Mouse (Mus musculus) lung, postnatal 25 days (tissue): ENCODE measurements around the gene Olfr1394.
"Not testable (repeated sequence)": the region's sequence is repeated elsewhere in the genome, so short reads cannot be mapped to it uniquely, and the experiment has no call there.

Experiments used
- DNase-seq: peaks from one replicate; pipeline ENCODE4 v3.0.0; 2022; ENCODE audit warnings: low spot score

The Olfr1394 gene

DNA sequence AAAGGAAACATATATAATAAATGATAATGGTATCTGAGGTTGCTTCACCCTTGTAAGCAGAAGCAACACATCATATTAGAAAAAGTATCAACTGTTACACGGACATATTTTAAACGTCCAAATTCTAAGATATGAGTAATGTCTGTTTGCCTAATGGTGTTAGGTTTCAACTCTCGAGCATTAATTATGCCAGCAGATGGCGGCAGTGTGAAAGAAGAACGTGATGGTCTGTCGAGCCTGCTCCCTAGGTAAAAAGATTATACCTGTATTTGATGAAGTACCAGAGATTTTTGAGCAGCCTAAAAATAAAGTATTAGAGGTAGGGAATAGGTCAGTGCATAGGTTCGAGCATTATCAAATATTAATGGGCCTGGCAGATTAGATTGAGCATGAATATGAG, 35.6 kb downstream of the Olfr1394 start:
- peak; percentile 78 for DNase-seq

DNA sequence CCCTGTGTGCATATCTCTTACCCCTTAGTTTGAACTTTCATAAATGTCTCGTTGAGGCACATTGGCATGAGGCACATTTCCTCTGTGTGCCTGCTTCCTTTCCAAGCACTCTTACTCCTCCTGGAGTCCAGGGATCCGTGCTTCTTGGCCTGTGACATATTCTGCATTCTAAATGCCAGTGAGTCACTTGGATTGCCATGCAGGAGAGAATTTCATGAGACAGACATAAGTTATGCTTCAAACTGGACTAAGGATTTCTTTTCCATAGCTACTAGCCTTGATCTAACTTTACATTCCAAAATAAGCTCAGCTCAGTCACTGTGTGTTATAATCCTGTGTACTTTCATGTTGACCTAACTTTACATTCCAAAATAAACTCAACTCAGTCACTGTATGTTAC, 36.9 kb downstream of the Olfr1394 start:
- DNase-seq = no peak

DNA sequence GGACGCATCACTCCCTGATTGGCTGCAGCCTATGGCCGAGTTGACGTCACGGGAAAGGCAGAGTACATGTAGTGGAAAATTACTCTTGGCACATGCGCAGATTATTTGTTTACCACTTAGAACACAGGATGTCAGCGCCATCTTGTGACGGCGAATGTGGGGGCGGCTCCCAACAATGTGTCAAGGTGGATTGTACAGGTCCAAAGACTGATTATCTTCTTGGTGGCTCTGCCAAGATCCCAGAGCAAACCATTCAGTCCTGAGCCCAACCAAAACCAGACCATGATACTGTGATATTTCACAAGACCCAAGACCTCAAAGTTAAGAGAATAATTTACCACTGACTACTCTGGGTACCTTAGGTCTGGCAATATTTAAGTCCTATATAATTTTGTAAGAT, 40.6 kb downstream of the Olfr1394 start:
- DNase-seq = not testable (repeated sequence)

DNA sequence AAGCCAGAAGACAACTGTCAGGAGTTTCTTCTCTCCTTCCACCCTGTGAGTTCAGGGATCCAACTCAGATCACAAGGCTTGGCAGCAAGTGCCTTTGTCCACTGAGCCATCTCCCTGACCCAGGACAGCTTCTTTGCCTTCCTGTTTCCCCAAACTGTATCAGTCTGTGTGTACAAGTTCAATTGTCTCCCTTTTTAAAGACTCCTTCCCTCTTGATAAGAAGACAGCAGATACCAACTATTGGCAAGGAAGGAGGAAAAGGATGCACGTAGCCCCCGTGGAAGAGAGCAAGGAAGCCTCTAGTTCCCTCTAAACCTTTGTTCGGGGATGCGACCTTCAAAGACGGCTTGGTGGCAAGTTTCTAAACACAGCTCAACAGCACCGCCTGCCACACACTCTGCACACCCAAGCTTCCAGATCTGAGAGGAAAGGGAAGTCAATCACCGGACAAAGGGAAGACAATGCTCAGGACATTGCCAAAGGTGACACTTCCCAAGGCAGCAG, 41.7 kb downstream of the Olfr1394 start:
- peak; percentile 69 for DNase-seq

DNA sequence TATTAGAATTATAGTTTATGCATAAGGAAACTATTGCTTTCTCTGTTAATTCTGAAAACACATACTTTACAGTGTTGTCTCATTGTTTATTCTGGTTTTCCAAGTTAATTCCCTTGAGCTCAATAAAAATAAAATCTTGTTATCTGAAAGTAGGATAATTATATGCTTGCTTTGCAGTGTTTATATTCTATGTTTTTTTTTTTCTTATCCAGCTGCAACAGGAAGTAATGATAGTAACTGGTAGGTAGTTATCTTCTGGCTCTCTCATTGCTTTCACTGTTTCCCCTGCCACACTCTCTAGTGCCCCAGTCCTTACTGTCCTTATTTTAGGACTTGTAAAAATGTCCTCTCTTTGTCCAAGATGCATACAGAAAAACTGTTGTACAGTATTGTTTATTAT, 46.5 kb downstream of the Olfr1394 start:
- no peak for DNase-seq

DNA sequence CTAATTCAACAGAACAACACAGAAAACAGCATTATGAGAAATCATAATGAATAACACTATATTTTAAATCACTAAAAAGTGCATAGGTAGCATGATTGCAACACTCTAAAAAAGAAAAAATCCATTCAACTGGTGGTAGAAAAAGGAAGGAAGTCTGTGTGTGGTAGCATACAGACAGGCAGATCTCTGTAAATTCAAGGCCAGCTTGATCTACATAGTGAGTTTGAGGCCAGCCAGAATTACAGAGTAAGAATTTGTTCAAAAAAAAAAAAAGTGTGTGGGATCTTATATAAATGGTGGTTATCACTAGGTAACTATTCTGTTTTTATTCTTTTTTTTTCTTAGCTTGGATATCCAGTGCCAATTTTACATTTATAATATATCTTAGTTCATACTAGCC, 47.0 kb downstream of the Olfr1394 start:
- no peak for DNase-seq

DNA sequence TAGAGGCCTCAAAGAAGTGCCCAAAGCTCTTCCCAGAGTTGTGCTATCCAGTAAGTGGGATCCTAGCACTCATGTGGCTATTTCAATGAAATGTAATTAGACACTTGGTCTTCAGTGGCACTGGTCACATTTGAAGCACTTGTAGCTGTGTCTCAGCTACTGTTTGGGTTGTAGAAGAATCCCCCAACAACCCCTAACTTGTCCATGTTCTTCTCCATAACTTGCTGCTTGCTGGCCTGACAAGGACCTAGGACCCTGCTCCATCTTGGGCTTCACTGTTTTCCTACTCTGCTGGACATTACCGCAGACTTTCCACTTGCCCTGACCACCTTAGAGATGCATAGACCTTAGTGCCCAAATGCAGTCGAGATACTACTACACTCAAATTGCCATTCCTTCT, 47.9 kb downstream of the Olfr1394 start:
- no peak for DNase-seq

DNA sequence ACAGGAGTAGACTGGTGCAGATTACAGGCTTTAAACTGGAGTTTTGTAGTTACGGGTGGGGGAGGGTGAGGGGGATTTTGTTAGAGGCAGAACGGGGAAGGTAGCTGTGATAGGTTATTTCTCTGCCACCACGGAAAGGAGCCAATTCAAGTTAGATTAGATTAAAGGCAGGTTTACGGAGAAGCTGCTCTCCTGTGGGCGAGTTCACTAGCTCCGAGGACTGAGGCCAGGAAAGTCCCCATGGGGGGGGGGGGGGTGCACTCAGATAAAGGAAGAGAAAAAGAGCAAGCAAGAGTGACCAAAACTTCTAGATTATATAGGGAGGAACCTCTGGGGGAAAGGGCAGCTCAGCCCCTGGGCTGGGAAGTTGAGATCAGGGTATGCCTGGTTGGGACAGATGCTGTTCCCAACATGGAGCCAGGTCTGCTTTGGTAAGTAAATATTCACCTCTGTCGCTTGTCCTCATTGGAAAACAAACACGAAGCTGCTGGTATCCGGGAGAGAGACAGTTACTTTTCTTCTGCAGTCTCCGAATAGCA, 48.4 kb downstream of the Olfr1394 start:
- peak; percentile 6 for DNase-seq

DNA sequence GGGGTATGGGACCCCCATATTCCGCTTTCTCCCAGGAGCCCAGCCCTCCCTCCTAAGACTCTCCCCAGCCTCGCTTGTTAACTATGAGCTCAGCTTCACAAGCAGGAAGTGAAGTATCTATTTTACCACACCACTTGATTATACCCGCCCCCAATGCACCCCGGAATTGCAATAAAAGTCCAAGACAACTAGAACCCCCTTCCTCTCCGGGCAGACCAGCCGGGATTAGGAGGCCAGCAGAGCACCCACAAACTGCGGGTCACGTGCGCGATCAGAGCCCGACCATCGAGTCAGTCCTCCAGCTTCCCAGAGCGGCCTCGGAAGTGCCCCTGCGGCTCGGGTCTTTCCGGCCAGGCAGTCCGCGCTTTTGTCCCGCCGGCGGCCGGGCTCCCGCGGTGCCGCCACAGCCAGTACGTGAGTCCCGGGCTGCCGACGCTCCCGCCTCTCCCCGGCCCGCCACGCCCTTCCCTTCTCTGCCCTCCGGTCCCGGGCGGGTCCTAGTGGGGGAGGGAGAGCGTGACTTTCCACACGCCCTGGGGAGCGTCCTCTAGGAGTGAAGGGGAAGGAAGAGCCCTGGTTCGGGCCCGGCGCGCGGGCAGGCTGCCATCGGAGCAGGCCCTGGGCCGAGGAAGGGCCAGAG, 49.1 kb downstream of the Olfr1394 start, which contains the start of gene Zfp62:
Gene Zfp62 (plus strand): TSS at position 164 of the 640 bp plus-strand sequence.
- DNase-seq = peak; percentile 95

DNA sequence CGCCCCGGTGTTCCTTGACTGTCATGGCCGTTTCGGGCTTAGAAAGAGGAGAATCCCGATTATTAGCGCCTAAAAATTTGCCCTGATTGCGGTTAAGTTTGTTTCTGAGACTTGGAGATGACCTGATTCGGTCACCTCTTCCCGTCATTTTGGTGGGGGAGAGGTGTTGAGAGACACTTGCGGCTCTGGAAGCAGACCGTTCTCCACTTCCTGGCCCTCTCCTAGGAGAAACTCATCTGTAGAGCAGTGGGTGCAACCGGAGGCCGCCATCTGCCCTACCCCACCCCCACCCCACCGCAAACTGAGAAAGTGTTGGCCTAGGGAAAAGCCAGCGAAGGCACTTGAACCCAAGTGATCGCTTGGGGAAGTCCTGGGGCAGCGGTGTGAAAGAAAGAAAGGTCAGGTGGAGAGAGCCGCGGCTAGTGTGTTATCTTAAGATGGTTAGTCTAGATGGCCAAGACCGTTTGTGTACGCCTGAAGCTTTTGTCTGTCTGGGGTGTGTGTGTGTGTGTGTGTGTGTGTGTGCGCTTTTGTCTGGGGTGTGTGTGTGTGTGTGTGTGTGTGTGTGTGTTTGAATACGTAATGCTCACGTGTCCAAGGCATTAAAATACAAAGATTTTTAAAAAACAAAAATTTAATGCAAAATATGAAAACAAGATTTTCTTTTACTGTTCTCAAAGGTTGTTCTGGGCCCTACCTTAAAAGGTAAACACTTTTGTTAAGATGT, 49.8 kb downstream of the Olfr1394 start:
- peak; percentile 32 for DNase-seq

DNA sequence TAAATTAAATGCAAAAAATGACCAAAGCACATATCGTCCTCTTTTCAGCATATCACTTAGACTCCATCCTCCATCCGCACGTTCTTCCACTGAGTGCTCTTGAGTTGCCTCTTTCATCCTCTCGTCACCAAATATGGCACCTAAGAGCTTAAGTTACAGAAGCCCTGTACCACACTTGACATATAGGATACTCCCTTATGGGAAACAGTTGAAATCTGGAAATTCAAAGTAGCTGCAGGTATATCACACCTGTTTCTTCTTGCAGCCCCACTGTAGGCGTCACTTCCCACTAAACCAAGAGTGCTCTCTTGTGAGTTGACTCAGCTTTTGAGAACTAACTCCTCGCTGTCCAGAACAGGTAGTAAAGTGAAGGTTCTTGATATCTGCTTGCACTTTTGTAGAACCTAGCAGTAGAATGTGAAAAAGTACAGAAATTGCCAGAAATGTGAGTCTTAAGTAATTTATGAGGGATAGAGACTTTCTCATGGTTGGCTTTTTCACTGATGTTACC, 51.0 kb downstream of the Olfr1394 start:
- no peak for DNase-seq

DNA sequence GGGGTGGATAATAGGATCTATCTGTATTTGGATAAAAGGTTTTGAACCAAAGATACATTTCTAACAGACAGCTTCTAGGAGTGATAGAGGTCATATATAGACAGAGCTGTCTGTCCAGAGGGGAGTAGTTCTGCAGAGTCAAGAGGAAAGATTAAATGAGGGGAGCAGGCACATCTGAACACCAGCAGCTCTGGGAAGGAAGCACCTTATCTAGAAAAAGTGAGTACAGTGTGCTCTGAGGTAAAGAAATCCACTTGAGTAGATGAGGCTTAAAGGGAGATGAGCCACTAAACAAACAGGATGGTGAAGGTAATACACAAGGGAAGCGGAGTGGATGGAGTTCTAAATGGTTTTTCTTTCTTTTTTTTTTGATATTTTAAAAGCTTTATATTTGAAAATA, 53.3 kb downstream of the Olfr1394 start:
- no peak for DNase-seq
